Mouse (Mus musculus) MEL (cell line): ENCODE measurements around the gene Slc39a9.

Experiments used
- CTCF ChIP-seq, 3 experiments: IDR thresholded peaks in 2 of 3; conservative IDR thresholded peaks in 1 of 3; 2 replicates each; pipeline ENCODE4 v1.5.1; 2011 to 2012; ENCODE audit warnings: low read length in 3 of 3, low read depth in 2 of 3, mild to moderate bottlenecking in 2 of 3, improper control_type of control experiment in 1 of 3, inconsistent platforms in 1 of 3, mixed read lengths in 1 of 3, moderate library complexity in 1 of 3; ENCODE audit not compliant: control insufficient read depth in 1 of 3, insufficient read depth in 1 of 3, poor library complexity in 1 of 3, severe bottlenecking in 1 of 3
- EP300 ChIP-seq, 2 experiments: IDR thresholded peaks; 2 replicates each; pipeline ENCODE4 v1.6.1; 2011; ENCODE audit warnings: improper control_type of control experiment in 2 of 2, low read length in 2 of 2, low read depth in 1 of 2, mild to moderate bottlenecking in 1 of 2
- POLR2A ChIP-seq, 2 experiments: IDR thresholded peaks; 2 replicates each; pipeline ENCODE4 v1.6.1; 2011 to 2012; ENCODE audit warnings: low read length in 2 of 2, mild to moderate bottlenecking in 2 of 2, control low read depth in 1 of 2, improper control_type of control experiment in 1 of 2, low read depth in 1 of 2, moderate library complexity in 1 of 2; ENCODE audit not compliant: control insufficient read depth in 1 of 2, insufficient read depth in 1 of 2, poor library complexity in 1 of 2
- TBP ChIP-seq: IDR thresholded peaks from 2 replicates; pipeline ENCODE4 v1.8.0; 2011; ENCODE audit warnings: low read depth, low read length, improper control_type of control experiment

- TF ChIP-seq TBP (no peak), CTCF (IDR thresholded peaks at IDR 0.05 in 2 of 3, conservative IDR thresholded peaks at IDR 0.05 in 1 of 3; ENCODE audit: control insufficient read depth in 1 of 3, insufficient read depth in 1 of 3, low read depth in 2 of 3, low read length in 3 of 3, poor library complexity in 1 of 3, severe bottlenecking in 1 of 3) (peak in 1 of 3 experiments; percentile 18; a peak in 1 of 6 replicates), EP300 (IDR thresholded peaks at IDR 0.05; ENCODE audit: low read depth in 1 of 2, low read length in 2 of 2) (no peak), POLR2A (IDR thresholded peaks at IDR 0.05; ENCODE audit: control insufficient read depth in 1 of 2, insufficient read depth in 1 of 2, low read depth in 1 of 2, low read length in 2 of 2, poor library complexity in 1 of 2) (no peak)
These were observed 77.8 kb downstream of the Slc39a9 start for GRCm38 (mm10) chr12:80721458-80721857.
